Comparison of ENCODE assay signal across 15 mouse cellular contexts in the genomic region with DNA sequence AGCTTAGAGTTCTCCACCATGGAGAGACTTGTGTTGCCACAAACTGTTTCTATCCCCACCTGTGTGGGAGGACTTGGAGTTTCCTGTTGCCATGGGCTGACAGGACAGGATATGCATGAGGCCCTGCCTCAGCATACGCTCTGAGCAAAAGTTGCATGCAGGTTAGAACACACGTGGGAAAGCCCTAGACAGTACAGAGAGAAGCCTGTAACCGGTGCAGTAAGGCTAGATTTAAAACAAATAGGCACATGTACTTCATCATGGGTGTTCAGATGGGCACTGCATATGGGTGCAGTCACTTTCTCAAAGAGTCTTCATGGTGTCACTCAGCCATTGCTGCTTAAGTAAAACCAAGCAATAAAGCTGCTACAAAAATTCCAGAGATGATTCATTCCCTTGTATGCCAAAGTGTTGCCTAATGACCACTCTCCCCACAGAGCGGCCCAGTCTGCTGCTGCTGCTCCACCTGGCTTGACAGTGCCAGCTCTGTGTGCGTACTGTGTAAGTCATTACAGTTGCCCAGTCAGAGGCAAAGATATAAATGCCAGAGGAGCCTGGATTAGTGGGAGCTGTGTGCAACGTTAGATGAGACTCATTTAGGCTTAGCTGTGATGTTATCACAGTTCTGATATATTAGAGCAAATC. TPM values are rescaled to one million over a fixed set of nuclear protein-coding genes. Genes with fewer than 3 reads are reported as not detected.
DNase-seq lines count a peak whose midpoint lies in the region; ATAC-seq lines count a peak whose summit lies in the region.
"Had no signal": no experiment of that assay in that cellular context is flagged by ENCODE, and none has a peak within 500 bp of the region (broad histone marks: within the 10 kb centered on the region; RNA-seq: fewer than 3 reads in every experiment).

No protein-coding gene starts in this region.

- H3K27ac ChIP-seq in heart, embryonic 16.5 days (ENCODE audit: low read length): peak overlapping the region; percentile 30; the same call in 1 of the 2 replicates
- H3K27ac ChIP-seq: forebrain, embryonic 10.5 days had no signal

- H3K4me1 ChIP-seq in heart, embryonic 16.5 days (ENCODE audit: control insufficient read depth, insufficient read depth, low read length): peaks cover 21% of the 10 kb centered on the region

- no peaks in the 10 kb centered on the region for H3K27me3 ChIP-seq in heart, embryonic 16.5 days (ENCODE audit: control insufficient read depth, insufficient read depth, low read length)
- H3K27me3 ChIP-seq: CH12.LX had no signal

- no peak for ATAC-seq in heart, embryonic 16.5 days (replicated peaks; ENCODE audit: extremely low read depth, insufficient read depth, low FRiP score)

- H3K9me3 ChIP-seq in heart, embryonic 16.5 days (replicated peaks; ENCODE audit: control insufficient read depth, low read length): no peaks in the 10 kb centered on the region
- H3K9me3 ChIP-seq: forebrain, embryonic 10.5 days had no signal

- no peak overlapping the region for H3K4me2 ChIP-seq in heart, embryonic 16.5 days (ENCODE audit: low read depth, low read length)

- no peak overlapping the region for H3K9ac ChIP-seq in heart, embryonic 16.5 days (ENCODE audit: low read length)

- DNase-seq in heart, adult 18-20 months: peak; percentile 21 to 29
- DNase-seq in heart, postnatal 25 days (ENCODE audit: low spot score): no peak
- DNase-seq in MN1 (ENCODE audit: low spot score): peak; percentile 43
- DNase-seq in brain, adult 2 months (ENCODE audit: low read depth, low spot score): peak; percentile 84
- no peak for DNase-seq in B cell, adult 2 months
- DNase-seq in left cerebral cortex, postnatal 25 days (ENCODE audit: low spot score in 2 of 2): no peak
- DNase-seq in kidney, adult 11 months: no peak
- DNase-seq: embryo, embryonic 11 days; gastrocnemius, postnatal 25 days; lung, postnatal 10 days; spleen, adult 18-20 months; thymus, postnatal 14 days had no signal

- intact Hi-C loops in heart, postnatal 25 days (cut with DNase I): no loop called here
- intact Hi-C loops in left cerebral cortex, postnatal 25 days (cut with DNase I): loop anchor here (10.0 kb wide), 1 partner anchor 188 kb away; no protein-coding TSS in a partner anchor

- 74% methylated on average over 6 of the region's 6 CpGs for WGBS in heart, embryonic 16.5 days

- no peak overlapping the region for H3K4me3 ChIP-seq in heart, embryonic 16.5 days (ENCODE audit: low read length)
- H3K4me3 ChIP-seq: forebrain, embryonic 10.5 days had no signal

- H3K36me3 ChIP-seq in heart, embryonic 16.5 days (ENCODE audit: control insufficient read depth, insufficient read depth): peaks cover 43% of the 10 kb centered on the region

RNA-seq across cellular contexts. Expression of a gene that starts 2.0 kb away (rescaled TPM):
- total RNA-seq in heart, adult 18-20 months (2021): 10 to 100 TPM; 35.6 to 38.2 TPM
- 10 to 100 TPM; 45.9 to 49.2 TPM for total RNA-seq in heart, postnatal 25 days (2021)
- polyA plus RNA-seq in heart, embryonic 16.5 days (2015; fragmentation: Nextera tagmentation; extraction: Ambion mirVana): 86.1 and 87.5 TPM in 2 replicates
- total RNA-seq in left cerebral cortex, postnatal 25 days (2021): under 1 TPM; 0.34 TPM

Comparison
In these comparisons a context has a peak if more than half of its experiments do, and no peak if none do; other contexts are left out.
1. DNase-seq: peak in heart, adult 18-20 months (2 of 2), MN1 (single experiment) and brain, adult 2 months (single experiment); none in heart, postnatal 25 days (single experiment), B cell, adult 2 months (0 of 2), left cerebral cortex, postnatal 25 days (0 of 2) and kidney, adult 11 months (single experiment).
2. RNA of a gene that starts 2.0 kb away (total RNA-seq): 45.9 to 49.2 TPM in heart, postnatal 25 days and 35.6 to 38.2 TPM in heart, adult 18-20 months; 0.34 TPM in left cerebral cortex, postnatal 25 days; every median in the first group is over 10 times any median in the second.